9 mouse cellular contexts compared by ENCODE assay signal in the genomic region with DNA sequence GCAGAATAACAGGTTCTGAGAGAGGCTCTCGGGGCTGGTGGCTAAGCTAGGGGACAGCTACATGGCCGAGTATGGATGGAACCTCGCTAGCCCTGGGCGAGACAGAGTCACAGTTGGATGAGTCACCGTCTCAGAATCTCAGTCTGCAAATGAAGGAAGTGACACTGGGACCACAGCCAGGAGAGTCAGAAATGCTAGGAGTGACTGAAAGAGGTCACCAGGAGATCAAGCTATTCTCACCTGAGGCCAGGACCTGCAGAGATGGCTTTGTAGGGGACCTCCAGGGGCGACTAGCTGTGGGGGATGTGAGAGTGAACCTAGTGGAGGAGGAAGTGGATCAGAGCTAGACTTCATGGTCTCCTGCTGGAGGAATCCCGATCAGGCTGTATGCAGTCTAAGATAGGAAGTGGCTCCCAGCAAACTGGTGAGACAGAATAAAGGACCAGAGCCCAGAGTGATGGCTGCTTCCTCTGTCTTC.
A peak's percentile ranks its signal among the peaks of the same experiment; 100 is the strongest.
DNase-seq lines count a peak whose midpoint lies in the region; ATAC-seq and TF ChIP-seq lines count a peak whose summit lies in the region.
"Had no signal": no experiment of that assay in that cellular context is flagged by ENCODE, and none has a peak within 500 bp of the region (broad histone marks: within the 10 kb centered on the region; RNA-seq: fewer than 3 reads in every experiment).

No protein-coding gene starts in this region.

- 52% methylated on average over 7 of the region's 7 CpGs for WGBS in liver, adult 2 months
- 19% methylated on average over 7 of the region's 7 CpGs for WGBS in liver, embryonic 12.5 days (ENCODE audit: insufficient replicate concordance)

- no peak overlapping the region for H3K4me3 ChIP-seq in liver, adult 2 months (ENCODE audit: insufficient read depth, low read depth, low read length)
- no peak overlapping the region for H3K4me3 ChIP-seq in liver, embryonic 12.5 days
- H3K4me3 ChIP-seq in myocyte = no peak overlapping the region
- H3K4me3 ChIP-seq: midbrain, embryonic 10.5 days had no signal

- intact Hi-C loops in left cerebral cortex, postnatal 36 days (cut with DNase I) = no loop called here

- ATAC-seq in liver, embryonic 12.5 days = no peak

- H3K36me3 ChIP-seq in liver, adult 2 months (ENCODE audit: control insufficient read depth, insufficient read depth, low read length) = no peaks in the 10 kb centered on the region
- no peaks in the 10 kb centered on the region for H3K36me3 ChIP-seq in liver, embryonic 12.5 days
- H3K36me3 ChIP-seq in myocyte (ENCODE audit: control insufficient read depth, insufficient read depth) = no peaks in the 10 kb centered on the region
- H3K36me3 ChIP-seq: midbrain, embryonic 10.5 days had no signal

- H3K27me3 ChIP-seq in liver, adult 2 months (ENCODE audit: control insufficient read depth, insufficient read depth, low read length) = no peaks in the 10 kb centered on the region
- no peaks in the 10 kb centered on the region for H3K27me3 ChIP-seq in liver, embryonic 12.5 days (replicated peaks)
- H3K27me3 ChIP-seq in myocyte (ENCODE audit: control insufficient read depth, insufficient read depth, insufficient read length) = no peaks in the 10 kb centered on the region

- no peak overlapping the region for H3K9ac ChIP-seq in liver, adult 2 months (ENCODE audit: low read depth, low read length)
- H3K9ac ChIP-seq in liver, embryonic 12.5 days = no peak overlapping the region

- H3K27ac ChIP-seq in liver, adult 2 months (replicated peaks; ENCODE audit: insufficient read depth, low read depth, low read length) = no peak overlapping the region
- H3K27ac ChIP-seq in liver, embryonic 12.5 days = no peak overlapping the region
- H3K27ac ChIP-seq: midbrain, embryonic 10.5 days had no signal

- DNase-seq in liver, adult 2 months (ENCODE audit: extremely low read depth, low read depth, low spot score) = peak; percentile 34
- peak; percentile 67 to 75 for DNase-seq in heart, adult 18-20 months
- DNase-seq in kidney, postnatal 14 days = peak; percentile 42
- no peak for DNase-seq in cerebellum, adult 9-10 months
- DNase-seq in left cerebral cortex, postnatal 36 days (ENCODE audit: low spot score in 2 of 2) = no peak
- DNase-seq in yolk sac, embryonic 10.5 days (ENCODE audit: low spot score) = no peak

- TF ChIP-seq CTCF in liver, adult 2 months (IDR thresholded peaks at IDR 0.05; ENCODE audit: low read depth, low read length) = no peak

- TF ChIP-seq POLR2A in liver, adult 2 months (IDR thresholded peaks at IDR 0.05; ENCODE audit: extremely low read depth, insufficient read depth, low read length) = no peak
- no peak for TF ChIP-seq POLR2A in myocyte (IDR thresholded peaks at IDR 0.05; ENCODE audit: insufficient read length, low read depth)

- no peaks in the 10 kb centered on the region for H3K79me2 ChIP-seq in liver, adult 2 months (ENCODE audit: control insufficient read depth, insufficient read depth, low read length)
- no peaks in the 10 kb centered on the region for H3K79me2 ChIP-seq in myocyte (ENCODE audit: control insufficient read depth, insufficient read depth)

- no peaks in the 10 kb centered on the region for H3K9me3 ChIP-seq in liver, embryonic 12.5 days (replicated peaks)
- H3K9me3 ChIP-seq: midbrain, embryonic 10.5 days had no signal

- H3K4me2 ChIP-seq in liver, embryonic 12.5 days = no peak overlapping the region
- peak overlapping the region; percentile 28 for H3K4me2 ChIP-seq in myocyte (ENCODE audit: low read depth)

- no peaks in the 10 kb centered on the region for H3K4me1 ChIP-seq in liver, adult 2 months (ENCODE audit: control insufficient read depth, insufficient read depth, low read length)
- H3K4me1 ChIP-seq in liver, embryonic 12.5 days = no peaks in the 10 kb centered on the region

- no peak overlapping the region for H3ac ChIP-seq in myocyte (ENCODE audit: control insufficient read depth, insufficient read length)

TF ChIP-seq in myocyte, 11 proteins besides CTCF, POLR2A, EP300 and RAD21:
- TF ChIP-seq USF1 (IDR thresholded peaks at IDR 0.05; ENCODE audit: low read depth) (no peak), E2F4 (IDR thresholded peaks at IDR 0.05; ENCODE audit: insufficient read depth) (no peak), POLR2AphosphoS2 (IDR thresholded peaks at IDR 0.05; ENCODE audit: insufficient read length, low read depth) (no peak), TCF3 (IDR thresholded peaks at IDR 0.05; ENCODE audit: insufficient read length, low read depth) (no peak), REST (IDR thresholded peaks at IDR 0.05; ENCODE audit: insufficient read depth, insufficient read length) (no peak), SRF (IDR thresholded peaks at IDR 0.05; ENCODE audit: control insufficient read depth, insufficient read length, low read depth) (no peak), CEBPB (IDR thresholded peaks at IDR 0.05; ENCODE audit: insufficient read depth, poor library complexity, severe bottlenecking) (no peak), MYOG (IDR thresholded peaks at IDR 0.05; ENCODE audit: control insufficient read depth in 1 of 3, insufficient read depth in 1 of 3, insufficient read length in 2 of 3, low read depth in 2 of 3) (no peak), TCF12 (IDR thresholded peaks at IDR 0.05; ENCODE audit: insufficient read depth, poor library complexity, severe bottlenecking) (no peak), MYOD1 (IDR thresholded peaks at IDR 0.05; ENCODE audit: control insufficient read depth in 1 of 3, insufficient read length in 2 of 3, low read depth in 2 of 3) (no peak), MAX (IDR thresholded peaks at IDR 0.05; ENCODE audit: low read depth) (no peak)

Comparison
In these comparisons a context has a peak if more than half of its experiments do, and no peak if none do; other contexts are left out.
1. DNase-seq: peak in liver, adult 2 months (single experiment), heart, adult 18-20 months (2 of 2) and kidney, postnatal 14 days (single experiment); none in cerebellum, adult 9-10 months (single experiment), left cerebral cortex, postnatal 36 days (0 of 2) and yolk sac, embryonic 10.5 days (single experiment).